Mouse (Mus musculus) testis, adult 2 months (tissue): ENCODE results near the gene Bank1.

Experiments used
- CTCF ChIP-seq: fragments of 200-500 bp; IDR thresholded peaks from 2 replicates; pipeline ENCODE4 v1.5.1; 2012; ENCODE audit warnings: low read depth, mild to moderate bottlenecking, inconsistent platforms, low read length, moderate library complexity; ENCODE audit not compliant: control insufficient read depth, insufficient read depth, insufficient replicate concordance
- POLR2A ChIP-seq: fragments of 200-500 bp; IDR thresholded peaks from 2 replicates; pipeline ENCODE4 v1.6.1; 2012; ENCODE audit warnings: low read depth, mild to moderate bottlenecking, inconsistent platforms, low read length, moderate library complexity; ENCODE audit not compliant: control insufficient read depth

DNA sequence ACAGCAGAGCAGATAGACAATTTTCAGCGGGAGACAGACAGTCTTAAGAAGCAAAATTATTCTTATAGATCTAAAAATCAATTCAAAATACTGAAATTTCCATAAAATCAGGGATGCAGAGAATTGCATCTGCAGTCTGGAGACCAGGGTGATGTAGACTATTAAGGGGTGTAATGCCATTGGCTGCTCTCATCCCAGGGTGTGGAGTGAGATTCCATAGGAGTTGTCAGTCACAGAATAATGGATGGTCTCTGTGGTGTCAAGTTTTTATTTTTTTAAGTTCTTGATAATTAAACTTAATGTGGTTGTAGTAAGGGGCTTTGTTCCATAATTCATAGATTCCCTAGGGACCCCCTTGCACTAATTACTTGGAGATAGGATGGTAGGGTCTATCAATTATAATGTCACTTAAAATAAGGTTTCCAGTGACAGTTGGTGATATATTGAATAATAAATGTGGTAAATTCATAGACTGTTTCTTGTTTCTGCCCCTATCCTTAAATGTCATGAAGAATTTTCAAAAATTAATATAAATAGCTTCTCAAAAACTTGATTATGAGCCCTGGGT lies 136.1 kb downstream of the Bank1 start:
- TF ChIP-seq POLR2A (no peak), CTCF (no peak)
